Mouse (Mus musculus): ENCODE measurements around the gene Auts2. TPM values are rescaled to one million over a fixed set of nuclear protein-coding genes. Genes with fewer than 3 reads are reported as not detected.
A peak's percentile ranks its signal among the peaks of the same experiment; 100 is the strongest.

Auts2 gene
- polyA plus RNA-seq, 1 experiment from 2014 or later, result 76.2 TPM

DNA sequence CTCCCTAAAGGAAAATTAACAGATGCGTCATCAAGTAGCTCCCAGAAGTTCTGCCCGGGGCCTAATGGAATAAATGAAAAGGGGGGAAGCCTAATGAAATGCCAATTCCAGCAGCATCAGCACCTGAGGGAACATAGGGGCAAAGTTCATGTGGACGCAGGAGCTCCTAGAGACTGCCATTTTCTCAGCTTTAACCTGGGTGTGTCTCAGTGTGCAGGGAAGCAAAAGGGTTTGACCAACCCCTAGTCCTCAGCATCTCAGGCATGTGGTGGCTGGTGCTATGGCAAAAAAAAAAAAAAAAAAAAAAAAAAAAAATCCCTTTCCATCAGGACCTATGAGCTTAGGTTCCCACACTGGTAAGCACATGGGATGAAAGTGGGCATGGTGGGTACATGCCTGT lies 948.5 kb downstream of the Auts2 start:
- H3K4me1 ChIP-seq (replicated peaks), result peaks cover 32% of the 10 kb centered on the region
- no peaks in the 10 kb centered on the region for H3K27me3 ChIP-seq
- H3K27ac ChIP-seq (replicated peaks), result no peak overlapping the region
- H3K4me2 ChIP-seq, result no peak overlapping the region
- no peaks in the 10 kb centered on the region for H3K9me3 ChIP-seq
- H3K9ac ChIP-seq, result no peak overlapping the region
- WGBS, result 39% methylated on average over 3 of the region's 3 CpGs
- no peaks in the 10 kb centered on the region for H3K36me3 ChIP-seq
- no peak overlapping the region for H3K4me3 ChIP-seq
- no peak for ATAC-seq (ENCODE audit: low FRiP score, low read depth)

- Histone ChIP-seq H3K36me3 (no peaks in the 10 kb centered on the region), H3K4me2 (no peak overlapping the region), H3K4me3 (no peak overlapping the region), H3K27ac (replicated peaks) (no peak overlapping the region), H3K4me1 (replicated peaks) (peaks cover 28% of the 10 kb centered on the region), H3K9ac (no peak overlapping the region), H3K9me3 (no peaks in the 10 kb centered on the region), H3K27me3 (no peaks in the 10 kb centered on the region)
- no peak for ATAC-seq (ENCODE audit: low FRiP score, low read depth)
- 92% methylated on average over 10 of the region's 10 CpGs for WGBS
Measured at GRCm38 (mm10) chr5:131593261-131593660, 949.9 kb downstream of the Auts2 start.

- 91% methylated on average over 6 of the region's 6 CpGs for WGBS
- Histone ChIP-seq H3K27me3 (no peaks in the 10 kb centered on the region), H3K4me1 (replicated peaks) (peaks cover 32% of the 10 kb centered on the region), H3K27ac (replicated peaks) (no peak overlapping the region), H3K36me3 (no peaks in the 10 kb centered on the region), H3K9me3 (no peaks in the 10 kb centered on the region), H3K4me3 (no peak overlapping the region), H3K9ac (no peak overlapping the region), H3K4me2 (no peak overlapping the region)
- ATAC-seq (ENCODE audit: low FRiP score, low read depth), result no peak
Measured at GRCm38 (mm10) chr5:131589948-131590467, 953.1 kb downstream of the Auts2 start.

GRCm38 (mm10) chr5:131586332-131586700 lies 956.8 kb downstream of the Auts2 start:
- peaks cover 55% of the 10 kb centered on the region for H3K4me1 ChIP-seq (replicated peaks)
- no peaks in the 10 kb centered on the region for H3K36me3 ChIP-seq
- 34% methylated on average over 5 of the region's 5 CpGs for WGBS
- H3K9ac ChIP-seq, result no peak overlapping the region
- no peaks in the 10 kb centered on the region for H3K27me3 ChIP-seq
- H3K4me2 ChIP-seq, result peak overlapping the region; percentile 37
- H3K4me3 ChIP-seq, result no peak overlapping the region
- H3K27ac ChIP-seq (replicated peaks), result peak overlapping the region; percentile 69
- no peaks in the 10 kb centered on the region for H3K9me3 ChIP-seq
- no peak for ATAC-seq (ENCODE audit: low FRiP score, low read depth)

- no peaks in the 10 kb centered on the region for H3K36me3 ChIP-seq
- peaks cover 57% of the 10 kb centered on the region for H3K4me1 ChIP-seq (replicated peaks)
- 12% methylated on average over 26 of the region's 26 CpGs for WGBS
- H3K27me3 ChIP-seq, result no peaks in the 10 kb centered on the region
- no peak overlapping the region for H3K9ac ChIP-seq
- peak overlapping the region; percentile 37 for H3K4me2 ChIP-seq
- peak; percentile 81 for ATAC-seq (ENCODE audit: low FRiP score, low read depth)
- H3K4me3 ChIP-seq, result no peak overlapping the region
- H3K9me3 ChIP-seq, result no peaks in the 10 kb centered on the region
- H3K27ac ChIP-seq (replicated peaks), result peak overlapping the region; percentile 69
Measured at GRCm38 (mm10) chr5:131585684-131586331, 957.3 kb downstream of the Auts2 start.

- Histone ChIP-seq H3K27me3 (no peaks in the 10 kb centered on the region), H3K4me3 (no peak overlapping the region), H3K9ac (no peak overlapping the region), H3K36me3 (no peaks in the 10 kb centered on the region), H3K9me3 (no peaks in the 10 kb centered on the region), H3K27ac (replicated peaks) (peak overlapping the region; percentile 69), H3K4me2 (no peak overlapping the region), H3K4me1 (replicated peaks) (peaks cover 65% of the 10 kb centered on the region)
- ATAC-seq (ENCODE audit: low FRiP score, low read depth), result no peak
- 24% methylated on average over 12 of the region's 12 CpGs for WGBS
Measured at GRCm38 (mm10) chr5:131584260-131585135, 958.6 kb downstream of the Auts2 start.

DNA sequence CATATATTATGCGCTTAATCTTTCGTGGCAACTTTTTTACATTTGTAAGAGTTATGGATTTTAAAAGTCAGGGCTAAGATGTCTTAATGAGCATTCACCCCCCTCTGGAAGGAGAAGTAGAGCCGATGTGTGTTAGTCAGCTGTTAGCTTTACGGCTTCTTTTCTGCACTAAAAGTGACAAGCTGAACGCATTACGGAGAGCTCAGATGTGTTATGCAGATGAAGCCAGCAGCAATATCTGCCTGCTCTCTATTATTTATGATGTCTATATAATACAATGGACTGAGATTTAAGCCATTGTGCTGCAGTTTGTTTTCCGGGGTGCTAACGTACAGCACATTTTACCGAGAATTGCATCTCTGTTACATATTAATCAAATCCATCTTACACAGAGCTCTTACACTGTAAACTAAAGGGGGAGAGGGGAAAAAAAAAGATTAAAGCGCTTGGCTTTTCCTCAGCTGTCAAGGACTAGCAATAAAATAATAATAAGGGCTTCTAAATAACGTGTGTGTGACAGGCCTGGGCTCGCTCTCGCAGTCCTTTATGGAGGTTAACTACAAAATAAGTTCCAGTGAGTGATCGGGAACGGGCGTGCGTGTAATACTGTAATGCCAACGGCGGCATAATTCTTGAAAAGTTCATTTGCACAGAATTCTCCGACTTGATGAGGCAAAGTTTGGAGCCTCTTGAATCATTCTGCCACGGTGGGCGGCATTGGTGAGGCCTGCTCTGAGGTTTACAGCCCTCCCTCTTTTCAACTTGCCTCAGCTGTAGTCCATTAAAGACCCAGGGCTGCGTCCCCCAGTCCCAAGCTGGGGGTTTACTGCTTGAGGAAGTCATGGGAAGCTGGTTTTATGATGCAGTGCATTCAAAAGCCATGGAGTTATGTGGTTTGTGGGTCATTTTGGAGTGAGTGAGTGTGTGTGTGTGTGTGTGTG lies 961.8 kb downstream of the Auts2 start:
- no peak for ATAC-seq (ENCODE audit: low FRiP score, low read depth)
- no peak overlapping the region for H3K27ac ChIP-seq (replicated peaks)
- WGBS, result 37% methylated on average over 23 of the region's 23 CpGs
- H3K9me3 ChIP-seq, result no peaks in the 10 kb centered on the region
- no peaks in the 10 kb centered on the region for H3K36me3 ChIP-seq
- no peaks in the 10 kb centered on the region for H3K27me3 ChIP-seq
- H3K9ac ChIP-seq, result no peak overlapping the region
- H3K4me1 ChIP-seq (replicated peaks), result peaks cover 60% of the 10 kb centered on the region
- no peak overlapping the region for H3K4me2 ChIP-seq
- no peak overlapping the region for H3K4me3 ChIP-seq

GRCm38 (mm10) chr5:131578737-131579136 lies 964.4 kb downstream of the Auts2 start:
- ATAC-seq (ENCODE audit: low FRiP score, low read depth), result no peak

GRCm38 (mm10) chr5:131575733-131576265 lies 967.3 kb downstream of the Auts2 start:
- no peak overlapping the region for H3K4me3 ChIP-seq
- no peak overlapping the region for H3K9ac ChIP-seq
- H3K27me3 ChIP-seq, result no peaks in the 10 kb centered on the region
- no peak overlapping the region for H3K4me2 ChIP-seq
- peak overlapping the region; percentile 70 for H3K27ac ChIP-seq (replicated peaks)
- 39% methylated on average over 11 of the region's 11 CpGs for WGBS
- no peaks in the 10 kb centered on the region for H3K36me3 ChIP-seq
- H3K4me1 ChIP-seq (replicated peaks), result peaks cover 45% of the 10 kb centered on the region
- H3K9me3 ChIP-seq, result no peaks in the 10 kb centered on the region
- no peak for ATAC-seq (ENCODE audit: low FRiP score, low read depth)

More at GRCm38 (mm10) chr5:131578737-131579136, 964.4 kb downstream of the Auts2 start:
- Histone ChIP-seq H3K27me3 (no peaks in the 10 kb centered on the region), H3K36me3 (no peaks in the 10 kb centered on the region), H3K4me3 (no peak overlapping the region), H3K27ac (replicated peaks) (no peak overlapping the region), H3K9me3 (no peaks in the 10 kb centered on the region), H3K4me1 (replicated peaks) (peaks cover 60% of the 10 kb centered on the region), H3K9ac (no peak overlapping the region), H3K4me2 (no peak overlapping the region)
- WGBS, result 88% methylated on average over 9 of the region's 9 CpGs

DNA sequence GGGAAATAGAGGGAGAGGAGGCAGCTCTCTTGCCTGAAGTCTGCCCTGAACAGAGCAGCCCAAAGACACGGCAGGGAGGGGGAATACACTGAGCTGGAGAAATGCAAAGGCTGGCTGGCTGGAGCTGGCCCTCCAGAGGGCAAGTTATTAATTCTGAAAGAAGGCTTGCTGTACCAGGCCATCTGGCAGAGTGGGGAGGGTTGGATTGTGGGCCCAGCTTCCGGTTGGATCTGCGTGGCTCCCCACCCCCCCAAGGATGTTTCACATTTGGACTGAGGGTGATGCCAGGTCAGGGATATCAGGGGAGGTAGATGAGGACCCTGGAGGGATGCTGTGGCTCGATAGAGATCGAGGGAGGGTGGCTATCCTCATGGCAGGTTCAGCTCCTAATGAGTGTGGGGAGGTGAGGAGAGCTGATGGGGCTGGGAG lies 968.0 kb downstream of the Auts2 start:
- peak; percentile 81 for ATAC-seq (ENCODE audit: low FRiP score, low read depth)
- Histone ChIP-seq H3K9ac (no peak overlapping the region), H3K4me3 (no peak overlapping the region), H3K27ac (replicated peaks) (peak overlapping the region; percentile 70), H3K27me3 (no peaks in the 10 kb centered on the region), H3K9me3 (no peaks in the 10 kb centered on the region), H3K4me2 (peak overlapping the region; percentile 18; the same call in 1 of the 2 replicates), H3K36me3 (no peaks in the 10 kb centered on the region), H3K4me1 (replicated peaks) (peaks cover 43% of the 10 kb centered on the region)
- 10% methylated on average over 5 of the region's 5 CpGs for WGBS

DNA sequence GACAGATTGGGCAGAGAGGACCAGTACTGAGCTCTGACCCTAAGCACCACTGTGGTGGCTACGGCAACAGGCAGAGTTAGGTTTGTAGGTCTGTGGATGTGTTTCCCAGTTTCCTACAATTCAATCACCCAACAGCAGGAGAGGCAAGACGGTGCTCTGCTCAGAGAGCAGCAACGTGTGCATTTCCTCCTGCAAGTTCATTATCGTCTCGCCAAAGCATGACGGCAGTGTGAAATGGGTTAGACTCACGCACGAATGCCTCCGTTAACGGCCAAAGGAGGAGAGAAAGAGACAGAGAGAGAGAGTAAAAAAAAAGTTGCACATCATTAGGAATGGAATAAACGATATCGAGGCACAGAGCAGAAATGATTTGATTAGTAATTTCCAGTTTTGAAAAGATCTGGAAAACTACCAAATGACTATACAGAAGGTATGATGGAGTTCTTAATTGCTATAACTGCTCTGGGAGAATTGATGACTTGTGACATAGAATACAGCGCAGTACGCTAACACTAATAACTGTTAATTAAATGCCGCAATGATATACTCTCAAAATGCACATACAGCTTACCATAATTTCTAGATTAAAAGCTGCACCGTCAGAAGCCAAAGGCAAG lies 968.6 kb downstream of the Auts2 start:
- Histone ChIP-seq H3K4me1 (replicated peaks) (peaks cover 38% of the 10 kb centered on the region), H3K4me2 (peak overlapping the region; percentile 18)

More for the DNA sequence above, 968.6 kb downstream of the Auts2 start:
- Histone ChIP-seq H3K27ac (replicated peaks) (peak overlapping the region; percentile 70), H3K27me3 (no peaks in the 10 kb centered on the region), H3K9ac (no peak overlapping the region), H3K9me3 (no peaks in the 10 kb centered on the region), H3K4me3 (no peak overlapping the region), H3K36me3 (no peaks in the 10 kb centered on the region)
- 21% methylated on average over 16 of the region's 16 CpGs for whole genome bisulfite sequencing
- ATAC-seq (ENCODE audit: low FRiP score, low read depth), result no peak
